Mouse (Mus musculus) inflammation-experienced regulatory T-cells, adult 16 weeks (primary cell): ENCODE results near the gene Vmn2r39. TPM values are rescaled to one million over a fixed set of nuclear protein-coding genes. Genes with fewer than 3 reads are reported as not detected.

Source experiments
- polyA plus RNA-seq: library from polyadenylated mRNA; unstranded; fragments of 100-300 nt; shearing (Covaris generic); gene quantifications from one replicate; pipeline ENCODE4 v1.2.1, GENCODE M21; 2017

Gene Vmn2r39
- not detected for polyA plus RNA-seq

DNA sequence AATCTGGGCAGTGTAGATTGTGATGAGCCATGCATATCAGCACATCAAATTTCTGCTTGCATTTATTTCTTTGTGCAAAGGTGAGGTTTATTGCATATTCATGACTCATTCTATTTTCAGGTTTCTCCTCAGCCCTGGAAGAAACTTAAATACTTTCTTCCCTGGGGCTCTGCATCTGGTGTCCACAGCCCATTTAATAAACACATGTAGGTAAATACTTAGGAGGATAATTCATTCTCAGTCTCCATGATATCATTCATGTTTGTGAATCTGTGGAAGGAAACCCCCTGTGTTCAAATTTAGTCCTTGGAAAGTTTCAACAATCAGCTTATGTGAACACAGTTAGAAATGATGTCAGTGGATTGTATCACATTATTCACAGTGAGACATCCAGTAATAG lies at the start of gene Vmn2r39:
TSS of gene Vmn2r39 (minus strand) at position 101 of the 400 bp plus-strand sequence.

Other genes with a start within 250 kb of the Vmn2r39 start
- not detected for gene Vmn2r40, start 99.4 kb downstream of the Vmn2r39 start, polyA plus RNA-seq
- not detected for gene Vmn2r38, start 67.1 kb upstream of the Vmn2r39 start, polyA plus RNA-seq
- gene Vmn2r37, start 192.9 kb upstream of the Vmn2r39 start, polyA plus RNA-seq = not detected